Mouse (Mus musculus): ENCODE data around the gene Olfr703. TPM values are rescaled to one million over a fixed set of nuclear protein-coding genes. Genes with fewer than 3 reads are reported as not detected.

The Olfr703 gene
- not detected for total RNA-seq (2021)

DNA sequence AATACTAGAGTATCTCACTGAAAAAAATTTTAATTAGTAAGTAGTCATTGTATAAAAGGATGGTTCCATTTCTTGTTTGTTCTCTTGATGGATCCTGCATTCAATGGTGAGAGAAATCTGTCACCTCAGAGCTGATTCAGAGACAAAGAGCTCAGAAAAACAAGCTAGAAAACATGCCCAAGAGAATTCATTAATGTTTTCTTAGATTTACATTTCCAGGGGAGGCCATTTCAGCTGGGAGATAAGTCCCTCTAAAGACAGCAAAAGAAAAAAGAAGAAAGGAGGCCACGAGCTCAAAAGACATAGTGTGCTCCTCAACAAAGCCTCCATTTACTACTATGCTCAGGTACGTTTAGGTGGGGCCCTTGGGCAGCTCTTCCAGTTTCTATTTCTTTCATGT, at the start of gene Olfr703:
Olfr703 (plus strand) TSS at position 301 of the 400 bp plus-strand sequence.
- no peak for DNase-seq

GRCm38 (mm10) chr7:106808734-106809133, 34.4 kb upstream of the Olfr703 start, which contains the start of gene Olfr700:
Gene Olfr700 (minus strand): TSS chr7:106808834.
- no peak for DNase-seq

DNA sequence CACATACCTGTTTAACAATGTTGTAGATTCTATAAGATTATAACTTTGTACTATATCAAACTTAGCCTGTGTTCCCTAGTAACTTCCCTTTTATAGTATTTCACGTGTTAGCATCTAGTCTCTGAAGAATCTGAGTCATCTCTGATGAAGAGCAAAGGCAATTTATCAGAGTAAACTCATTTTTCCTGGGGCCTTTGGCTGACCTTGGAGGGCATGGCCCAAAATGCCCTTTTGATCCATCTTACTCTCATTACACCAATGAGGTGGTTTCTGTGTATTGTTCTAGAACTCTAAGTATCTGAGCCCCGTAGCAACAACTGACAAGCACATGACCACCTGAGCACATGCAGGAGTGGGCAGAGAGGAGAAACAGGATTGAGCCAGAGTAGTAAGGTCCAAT, 29.3 kb upstream of the Olfr703 start, which contains the start of gene Olfr701:
Olfr701 (plus strand) TSS at position 301 of the 400 bp plus-strand sequence.
- no peak for DNase-seq

GRCm38 (mm10) chr7:106815775-106816174, 27.4 kb upstream of the Olfr703 start:
- DNase-seq = no peak

DNA sequence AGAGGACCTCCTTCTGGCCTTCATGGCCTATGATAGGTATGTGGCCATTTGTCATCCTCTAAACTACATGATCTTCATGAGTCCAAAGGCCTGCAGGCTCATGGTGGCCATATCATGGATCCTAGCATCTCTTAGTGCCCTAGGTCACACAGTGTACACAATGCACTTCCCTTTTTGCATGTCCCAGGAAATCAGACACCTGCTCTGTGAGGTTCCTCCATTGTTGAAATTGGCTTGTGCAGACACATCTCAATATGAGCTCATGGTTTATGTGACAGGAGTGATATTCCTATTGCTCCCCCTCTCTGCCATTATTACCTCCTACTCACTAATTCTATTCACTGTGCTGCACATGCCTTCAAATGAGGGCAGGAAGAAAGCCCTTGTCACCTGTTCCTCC, 24.7 kb upstream of the Olfr703 start:
- no peak for DNase-seq

DNA sequence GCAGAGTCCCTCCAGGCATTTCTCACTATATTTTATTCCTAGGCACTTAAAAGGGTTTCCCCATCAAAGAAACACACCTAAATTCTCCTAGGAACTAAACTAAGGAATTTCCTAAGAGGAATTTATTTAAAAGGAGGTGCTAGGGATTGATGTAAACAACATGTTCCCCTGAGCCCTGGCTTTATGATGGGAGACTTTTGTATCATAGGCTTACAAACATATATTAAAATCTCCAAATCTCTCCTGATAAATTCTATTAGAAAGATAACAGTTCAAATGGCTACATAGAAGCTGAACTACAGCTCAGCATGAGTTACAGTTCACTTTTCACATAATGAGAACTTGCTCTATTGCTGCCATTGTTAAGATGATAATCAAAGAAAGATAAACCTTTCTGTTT, 9.4 kb upstream of the Olfr703 start, which contains the start of gene Olfr702:
Olfr702 (minus strand) TSS at position 101 of the 400 bp plus-strand sequence.
- DNase-seq = no peak

DNA sequence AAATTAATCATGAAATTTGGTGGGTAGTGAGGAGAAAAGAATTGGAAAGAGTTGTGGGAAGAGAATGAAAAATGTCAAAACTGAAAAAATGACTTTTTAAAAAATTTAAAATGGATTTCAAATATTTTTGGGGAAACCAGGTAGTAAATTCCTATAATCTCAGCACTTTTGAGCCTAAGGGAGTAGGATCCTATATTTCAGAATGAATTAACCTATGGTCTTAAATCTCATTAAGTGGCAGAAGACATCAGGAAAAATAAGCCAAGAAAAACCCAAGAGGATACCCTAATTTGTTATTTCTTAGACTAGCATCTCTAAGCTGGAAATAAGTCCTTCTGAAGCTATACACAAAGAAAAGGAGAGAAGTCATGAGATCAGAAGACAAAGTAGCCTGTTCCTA, 19.7 kb downstream of the Olfr703 start, which contains the start of gene Olfr704:
Olfr704 (plus strand) TSS at position 301 of the 400 bp plus-strand sequence.
- DNase-seq = no peak

DNA sequence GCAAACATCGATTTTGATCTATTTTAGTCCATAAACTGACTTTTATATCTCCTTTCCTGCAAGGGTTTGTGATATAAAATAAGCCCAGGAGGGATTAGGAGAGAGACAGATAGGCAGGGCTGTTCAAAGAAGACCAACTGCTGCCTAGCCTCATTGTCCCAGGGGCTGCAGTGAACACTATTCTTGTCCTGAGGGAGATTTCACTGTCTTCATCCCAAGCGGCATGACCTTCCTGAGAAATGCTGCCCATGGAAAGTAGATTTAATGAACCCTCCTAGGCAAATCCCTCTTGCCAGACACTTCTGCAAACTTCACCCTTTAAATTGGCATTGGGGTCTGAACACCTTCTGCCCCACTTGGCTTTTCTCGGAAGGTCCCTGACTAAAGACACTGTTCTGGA, 33.6 kb downstream of the Olfr703 start, which contains the start of gene Olfr705:
Olfr705 (minus strand) TSS at position 101 of the 400 bp plus-strand sequence.
- DNase-seq = no peak

- DNase-seq = no peak
Observed at GRCm38 (mm10) chr7:106888062-106888461, 44.9 kb downstream of the Olfr703 start, which contains the start of gene Olfr706. Gene Olfr706 (minus strand): TSS chr7:106888162.

Other genes starting within 250 kb of the Olfr703 start
- not detected for gene Olfr693, start 162.8 kb upstream of the Olfr703 start, total RNA-seq (2021)
- not detected for gene Olfr694, start 151.5 kb upstream of the Olfr703 start, total RNA-seq (2021)
- gene Olfr695, start 127.0 kb upstream of the Olfr703 start, total RNA-seq (2021) = not detected
- not detected for gene Olfr697, start 100.9 kb upstream of the Olfr703 start, total RNA-seq (2021)
- gene Olfr698, start 88.0 kb upstream of the Olfr703 start, total RNA-seq (2021) = not detected
- not detected for gene Olfr699, start 50.2 kb upstream of the Olfr703 start, total RNA-seq (2021)
- gene Olfr700, start 34.5 kb upstream of the Olfr703 start, total RNA-seq (2021) = not detected
- not detected for gene Olfr701, start 29.2 kb upstream of the Olfr703 start, total RNA-seq (2021)
- gene Olfr702, start 9.5 kb upstream of the Olfr703 start, total RNA-seq (2021) = not detected
- gene Olfr704, start 19.8 kb downstream of the Olfr703 start, total RNA-seq (2021) = not detected
- not detected for gene Olfr705, start 33.5 kb downstream of the Olfr703 start, total RNA-seq (2021)
- gene Olfr706, start 44.8 kb downstream of the Olfr703 start, total RNA-seq (2021) = not detected
- not detected for gene Olfr707, start 57.9 kb downstream of the Olfr703 start, total RNA-seq (2021)
- gene Olfr1532-ps1, start 64.6 kb downstream of the Olfr703 start, total RNA-seq (2021) = not detected
- not detected for gene Olfr709-ps1, start 88.9 kb downstream of the Olfr703 start, total RNA-seq (2021)
- not detected for gene Olfr710, start 105.0 kb downstream of the Olfr703 start, total RNA-seq (2021)
- gene Olfr6, start 120.6 kb downstream of the Olfr703 start, total RNA-seq (2021) = under 1 TPM in 1 of 2 experiments, not detected in 1; 0.05 TPM
- not detected for gene Olfr711, start 132.1 kb downstream of the Olfr703 start, total RNA-seq (2021)
- not detected for gene Olfr2, start 162.7 kb downstream of the Olfr703 start, total RNA-seq (2021)
- not detected for gene Olfr713, start 187.8 kb downstream of the Olfr703 start, total RNA-seq (2021)
- gene Olfr714, start 227.6 kb downstream of the Olfr703 start, total RNA-seq (2021) = not detected
- not detected for gene Olfr17, start 249.9 kb downstream of the Olfr703 start, total RNA-seq (2021)

Measured in layer of hippocampus, postnatal 36 days (tissue).